Mouse (Mus musculus) embryo, embryonic 11.5 days (tissue): ENCODE results near the gene Fbxl15.

ENCODE experiments used
- DNase-seq: peaks from one replicate; pipeline ENCODE4 v3.0.0-alpha.2; 2012; ENCODE audit warnings: low read depth, low spot score

The Fbxl15 gene

DNA sequence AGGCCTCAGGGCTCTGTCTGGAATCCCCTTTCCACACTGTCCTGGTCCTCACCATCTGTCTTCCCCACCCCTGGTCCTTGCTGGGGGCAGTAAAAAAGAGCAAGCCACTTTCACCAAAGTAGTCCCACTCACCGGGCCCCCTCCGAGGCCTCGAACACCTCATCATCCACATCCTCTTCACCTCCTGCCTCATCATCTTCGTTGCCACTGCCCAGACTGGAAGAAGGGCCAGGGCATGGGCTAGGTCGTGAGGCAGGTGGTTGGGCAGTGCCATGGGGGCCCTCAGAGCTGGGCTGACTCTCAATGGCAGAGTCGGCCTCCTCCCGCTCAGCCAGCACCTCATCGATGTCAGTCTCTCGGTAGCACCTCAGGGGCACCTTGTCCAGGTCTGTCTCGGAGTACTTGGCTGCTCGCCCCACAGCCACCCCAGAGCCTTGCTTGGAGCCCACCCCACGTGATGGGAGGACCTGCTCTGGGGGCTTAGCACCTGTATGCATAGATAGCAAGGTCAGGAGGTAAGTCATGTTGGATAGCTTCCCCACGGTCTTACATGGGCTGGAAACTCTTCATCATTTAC lies 4.9 kb upstream of the Fbxl15 start:
- DNase-seq, result no peak

DNA sequence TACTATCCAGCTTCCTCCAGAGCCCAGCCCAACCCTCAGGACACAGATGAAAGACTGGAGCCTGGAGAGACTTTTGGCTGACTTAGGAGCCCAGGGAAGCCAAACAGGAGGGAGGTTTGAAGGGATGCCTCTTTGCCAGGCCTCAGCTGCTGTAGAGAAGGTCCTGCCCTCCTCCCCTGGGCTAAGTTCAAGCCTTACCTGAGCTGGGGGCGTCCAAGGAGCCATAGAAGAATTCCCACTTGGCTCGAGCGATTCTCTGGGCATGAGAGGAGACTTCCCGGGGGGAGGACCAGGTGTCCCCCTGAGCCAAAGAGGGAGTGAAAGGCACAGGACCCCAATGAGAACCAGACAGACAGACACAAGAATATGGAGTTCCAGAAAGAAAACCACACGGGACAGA lies 4.3 kb upstream of the Fbxl15 start:
- no peak for DNase-seq

DNA sequence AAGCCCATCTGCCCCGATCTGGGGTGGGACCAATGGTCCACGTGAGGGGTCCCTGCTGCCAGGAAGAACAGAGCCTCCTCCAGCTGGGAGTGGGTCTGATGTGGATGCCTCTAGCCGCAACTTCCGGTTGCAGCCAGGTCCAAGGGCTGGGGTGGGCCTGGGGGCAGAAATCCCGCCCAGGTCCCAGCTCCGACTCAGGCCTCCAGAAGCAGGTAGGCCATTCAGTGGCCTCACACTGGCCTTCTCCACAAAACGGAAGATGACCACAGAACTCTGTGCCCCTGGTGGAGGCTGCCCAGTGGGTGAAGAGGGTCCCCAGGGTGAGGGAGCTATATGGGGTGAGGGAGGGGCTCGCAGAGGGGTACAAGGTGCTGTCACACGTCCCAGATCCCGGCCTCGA lies 3.6 kb upstream of the Fbxl15 start:
- no peak for DNase-seq

DNA sequence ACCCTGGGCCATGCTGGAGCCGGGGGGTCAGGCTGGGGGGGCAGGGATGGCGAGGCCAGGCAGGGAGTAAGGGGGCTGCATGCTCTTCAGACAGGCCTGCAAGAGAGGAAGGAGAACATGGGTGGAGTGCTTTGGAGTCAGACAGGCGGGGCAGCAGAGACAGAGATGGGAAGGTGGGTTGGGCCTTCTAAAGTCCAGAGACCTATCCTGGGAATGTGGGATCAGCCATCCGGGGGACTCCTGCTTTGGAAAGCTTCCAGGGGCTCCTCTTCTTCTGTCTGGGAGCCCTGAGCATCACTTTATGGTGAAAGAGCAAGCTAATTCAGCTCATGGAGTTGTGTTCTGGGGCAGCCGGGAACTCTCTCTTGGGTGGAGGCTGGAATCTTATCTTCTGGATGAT lies 3.1 kb upstream of the Fbxl15 start:
- DNase-seq, result no peak

DNA sequence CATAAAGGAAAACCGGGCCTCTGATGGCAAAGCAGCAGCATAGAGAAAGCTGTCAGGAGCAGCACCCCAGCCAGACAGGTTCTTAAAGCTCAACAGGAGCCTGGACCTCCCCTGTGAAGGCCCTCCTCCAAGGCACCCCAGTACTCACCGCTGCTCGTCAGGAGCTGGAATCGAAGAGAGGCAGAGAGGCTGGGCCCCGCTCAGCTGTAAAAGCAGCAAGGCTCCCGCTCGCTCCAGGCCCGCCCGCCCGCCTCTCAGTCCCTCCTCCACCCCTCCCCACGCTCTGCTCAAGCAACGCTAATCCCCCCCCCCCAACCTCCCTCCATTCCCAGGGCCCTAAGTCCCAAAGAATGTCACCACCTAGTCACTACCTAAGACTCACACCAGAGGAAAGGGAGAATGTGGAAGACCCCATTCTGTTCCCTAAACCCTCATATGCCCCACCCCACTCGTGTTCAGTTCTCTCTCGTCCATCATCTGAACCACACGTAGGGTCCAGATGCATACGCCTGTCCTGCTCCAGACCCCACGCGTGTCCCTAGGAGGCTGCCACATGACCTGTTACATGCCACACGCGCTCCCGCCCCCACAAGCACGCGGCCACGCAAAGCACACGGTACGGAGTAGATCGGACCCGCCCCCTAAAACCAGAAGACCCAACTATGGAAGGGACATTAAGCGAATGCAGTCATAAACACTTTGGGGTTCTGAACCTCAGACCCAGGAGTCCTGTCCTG lies 1.8 kb upstream of the Fbxl15 start:
- no peak for DNase-seq

DNA sequence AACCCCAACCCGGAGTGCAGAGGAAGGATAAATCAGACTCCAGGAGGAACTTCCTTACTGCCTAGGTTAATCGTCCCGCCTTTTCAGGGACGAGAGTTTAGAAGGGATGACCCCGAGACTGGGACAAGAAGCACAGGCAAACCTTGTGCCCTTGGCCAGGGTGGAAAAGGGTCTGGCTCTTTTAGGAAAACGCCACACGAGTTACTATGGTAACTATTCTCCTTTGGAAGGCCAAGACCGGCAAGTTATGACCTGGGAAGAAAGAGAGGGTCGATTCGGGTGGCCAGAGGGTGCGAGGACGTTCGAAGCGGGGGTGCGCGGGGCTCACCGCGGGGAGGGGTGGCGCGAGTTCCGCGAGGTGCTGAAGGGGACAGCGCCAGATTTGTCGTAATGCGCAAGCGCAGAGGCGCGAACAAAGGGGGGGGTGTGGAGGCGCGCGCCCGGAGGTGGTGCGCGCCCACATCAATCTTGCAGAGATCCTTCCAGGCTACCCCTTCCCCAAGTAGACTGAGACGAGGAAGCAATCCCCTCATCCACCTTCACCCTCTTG lies 1.2 kb upstream of the Fbxl15 start, which contains the start of gene Psd:
Psd (minus strand) TSS at position 401 of the 550 bp plus-strand sequence.
- DNase-seq, result no peak

DNA sequence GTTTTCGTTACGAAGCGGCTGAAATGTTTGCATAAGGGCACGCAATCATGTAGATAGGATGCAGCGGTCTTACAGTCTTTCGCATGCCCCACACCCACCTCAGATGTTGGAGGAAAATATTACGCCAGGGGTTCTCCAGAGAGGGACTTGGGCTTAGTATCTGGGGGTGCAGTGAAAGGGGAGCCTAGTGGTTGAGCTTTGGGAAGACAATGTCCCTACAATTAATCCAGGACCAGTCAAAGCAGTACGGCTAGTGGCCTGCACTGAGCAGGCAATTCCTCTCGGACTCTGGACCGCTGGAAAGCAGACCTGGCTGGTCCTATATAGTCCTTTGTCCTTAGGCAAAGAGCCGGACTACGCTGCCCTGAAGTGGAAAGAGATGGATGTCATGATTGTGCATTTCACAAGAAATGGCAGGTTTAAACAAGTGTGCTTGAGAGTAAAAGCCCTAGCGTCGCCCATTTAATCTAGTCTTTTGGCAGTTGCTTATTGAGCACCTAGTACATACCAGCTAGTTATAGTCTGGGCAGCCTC lies 386 bp upstream of the Fbxl15 start:
- DNase-seq, result no peak

DNA sequence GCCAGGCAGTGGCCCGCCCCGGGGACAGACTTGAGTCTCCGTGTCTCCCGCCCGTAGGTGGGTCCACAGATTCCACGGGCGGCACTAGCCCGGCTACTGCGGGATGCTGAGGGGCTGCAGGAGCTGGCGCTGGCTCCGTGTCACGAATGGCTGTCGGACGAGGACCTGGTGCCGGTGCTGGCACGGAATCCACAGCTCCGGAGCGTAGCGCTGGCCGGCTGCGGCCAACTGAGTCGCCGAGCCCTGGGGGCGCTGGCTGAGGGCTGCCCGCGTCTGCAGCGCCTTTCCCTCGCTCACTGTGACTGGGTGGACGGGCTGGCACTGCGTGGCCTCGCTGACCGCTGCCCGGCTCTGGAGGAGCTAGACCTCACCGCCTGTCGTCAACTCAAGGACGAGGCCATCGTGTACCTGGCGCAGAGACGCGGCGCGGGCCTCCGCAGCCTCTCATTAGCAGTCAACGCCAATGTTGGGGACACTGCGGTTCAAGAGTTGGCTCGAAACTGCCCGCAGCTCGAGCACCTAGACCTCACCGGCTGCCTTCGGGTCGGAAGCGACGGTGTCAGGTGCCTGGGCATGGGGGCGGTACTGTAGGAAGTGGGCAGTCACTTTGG lies 1.2 kb downstream of the Fbxl15 start:
- no peak for DNase-seq

DNA sequence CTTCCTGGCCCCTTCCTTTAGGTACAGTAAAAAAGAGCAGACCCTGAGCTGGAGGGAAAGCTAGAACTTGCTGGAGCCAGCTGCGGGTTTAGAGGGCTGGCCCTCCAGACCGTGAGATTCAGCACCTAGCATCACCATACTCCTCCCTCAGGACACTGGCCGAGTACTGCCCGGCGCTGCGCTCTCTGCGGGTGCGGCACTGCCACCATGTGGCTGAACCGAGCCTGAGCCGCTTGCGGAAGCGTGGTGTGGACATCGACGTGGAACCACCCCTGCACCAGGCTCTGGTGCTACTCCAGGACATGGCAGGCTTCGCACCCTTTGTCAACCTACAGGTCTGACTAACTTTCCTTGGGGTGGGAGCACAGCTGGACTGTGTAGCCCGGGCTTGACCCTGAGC lies 2.0 kb downstream of the Fbxl15 start:
- DNase-seq, result no peak

DNA sequence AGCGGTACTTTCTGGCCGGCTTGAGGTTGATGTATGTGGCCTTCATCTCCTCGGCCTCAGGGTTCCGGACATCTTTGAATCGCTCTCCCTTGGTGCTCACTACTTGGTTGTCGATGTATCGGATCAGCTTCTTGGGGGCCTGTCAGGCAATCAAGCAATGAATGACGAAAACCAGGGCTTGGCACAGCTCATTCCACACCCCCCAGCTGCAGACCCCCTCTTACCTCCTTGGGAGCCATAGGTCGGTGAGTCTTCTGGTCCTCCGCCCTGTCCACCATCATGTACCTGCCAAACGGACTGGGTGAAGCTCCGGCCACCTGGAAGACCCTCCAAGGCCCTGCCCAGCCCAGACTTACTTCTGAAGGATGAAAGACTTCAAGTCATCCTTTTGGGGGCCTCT lies 2.7 kb downstream of the Fbxl15 start:
- DNase-seq, result no peak

DNA sequence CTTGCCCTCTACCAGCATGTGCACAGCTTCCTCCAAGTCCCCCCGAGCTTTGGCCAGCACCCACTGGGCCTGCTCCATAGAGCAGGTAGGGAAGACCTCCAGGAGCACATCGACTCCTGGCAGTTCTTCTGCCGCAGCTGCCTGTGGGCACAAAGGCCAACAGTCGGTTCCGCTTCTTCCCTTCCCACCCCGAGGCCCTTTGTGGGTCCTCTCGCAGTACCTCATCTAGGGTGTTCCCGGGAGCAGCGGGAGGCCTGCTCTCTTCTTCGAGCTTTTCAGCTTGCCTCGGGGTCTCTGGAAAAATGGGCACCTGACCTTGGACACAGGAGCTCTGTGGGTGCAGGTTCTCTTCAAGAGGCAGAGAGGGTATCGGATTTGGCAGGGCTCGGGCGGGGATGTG lies 3.3 kb downstream of the Fbxl15 start:
- DNase-seq, result no peak

DNA sequence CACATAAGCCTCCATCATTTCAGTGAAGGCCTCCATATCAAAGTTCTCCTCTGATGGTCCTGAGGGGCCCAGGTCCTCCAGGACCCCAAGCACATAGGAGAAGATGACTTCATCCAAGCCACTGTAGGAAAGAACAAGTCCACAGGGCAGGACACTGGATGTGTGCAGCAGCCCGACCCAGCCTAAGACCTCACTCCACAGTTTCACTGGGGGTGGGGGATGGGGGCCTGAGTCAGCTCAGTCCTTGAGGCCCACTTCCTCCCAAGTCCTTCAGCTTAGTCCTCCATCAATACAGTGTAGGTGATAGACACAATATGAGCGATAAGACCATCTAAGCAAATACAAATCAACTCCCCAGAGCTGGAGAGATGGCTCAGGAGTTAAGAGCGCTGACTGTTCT lies 4.0 kb downstream of the Fbxl15 start:
- no peak for DNase-seq

DNA sequence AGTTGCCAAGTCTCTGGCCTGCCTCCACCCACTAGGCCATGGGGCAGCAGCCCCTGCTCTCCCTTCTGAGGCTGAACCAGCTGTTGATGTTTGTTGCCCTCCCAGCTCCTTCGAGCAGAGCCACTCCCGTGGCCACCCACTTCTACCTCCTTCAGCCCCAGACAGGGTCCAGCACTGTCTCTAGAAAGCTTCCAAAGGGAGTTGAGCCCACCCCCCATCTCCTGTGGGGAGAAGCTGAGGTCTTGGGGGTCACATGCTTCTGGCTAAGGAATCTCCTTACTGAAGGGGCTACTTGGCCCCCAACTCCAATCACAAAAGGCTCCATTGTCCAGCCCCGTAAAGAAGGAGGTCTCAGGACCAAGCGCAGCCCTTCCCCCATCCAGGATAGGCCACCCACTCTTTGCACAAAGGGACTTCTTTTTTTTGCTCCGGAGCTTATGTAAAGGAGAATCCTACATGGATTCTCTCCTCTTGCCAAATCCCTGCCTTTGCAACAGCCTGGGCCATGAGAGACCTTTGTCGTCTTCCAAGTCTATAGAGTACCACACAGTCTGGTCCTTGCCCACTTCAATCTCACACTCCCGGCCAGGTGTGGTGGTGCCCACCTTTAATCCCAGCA lies 4.8 kb downstream of the Fbxl15 start:
- DNase-seq, result no peak

DNA sequence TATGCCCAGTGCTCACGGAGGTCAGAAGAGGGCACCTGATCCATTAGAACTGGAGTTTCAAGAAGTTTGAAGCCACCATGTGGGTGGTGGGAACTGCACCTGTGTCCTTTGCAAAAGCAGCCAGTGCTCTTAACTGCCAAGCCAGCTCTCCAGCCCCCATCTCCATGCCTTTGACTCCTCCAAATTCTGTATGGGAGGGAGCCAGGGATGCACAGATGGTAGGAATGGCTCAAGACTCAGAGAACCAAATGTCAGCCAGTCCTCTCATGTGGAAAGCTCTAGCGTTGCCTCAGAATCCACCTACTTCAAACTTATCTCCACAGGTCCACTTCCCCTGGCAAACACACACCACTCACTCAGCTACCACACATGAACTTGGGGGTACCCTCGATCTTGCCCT lies 5.9 kb downstream of the Fbxl15 start:
- DNase-seq, result no peak

DNA sequence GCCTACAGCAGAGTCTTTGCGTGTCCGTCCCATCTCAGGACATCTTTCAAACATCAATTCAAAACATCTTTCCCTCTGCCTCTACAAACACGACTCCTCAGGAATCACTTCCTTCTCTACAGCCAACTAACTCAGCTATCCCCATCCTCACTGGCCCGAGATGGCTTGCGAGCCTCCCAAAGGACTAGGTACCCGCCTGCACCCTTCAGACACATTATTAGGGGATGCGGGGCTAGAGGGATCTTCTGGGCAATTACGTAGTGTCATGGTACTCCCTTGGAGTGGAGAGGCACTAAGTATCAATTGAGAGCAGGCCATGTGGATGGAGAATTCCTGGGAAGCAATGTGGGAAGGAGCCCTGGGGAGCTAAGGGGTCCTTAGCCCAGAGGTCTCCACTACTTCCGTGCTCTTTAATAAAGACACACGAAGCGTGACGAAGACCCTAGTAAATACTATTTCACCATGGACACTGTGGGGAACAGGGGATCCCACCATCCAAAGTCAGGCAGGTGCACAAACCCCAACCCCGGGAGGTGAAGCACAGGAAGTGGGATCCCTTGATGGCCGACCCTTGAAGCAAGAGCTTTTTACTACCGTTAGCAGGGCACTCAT lies 9.8 kb downstream of the Fbxl15 start:
- no peak for DNase-seq

DNA sequence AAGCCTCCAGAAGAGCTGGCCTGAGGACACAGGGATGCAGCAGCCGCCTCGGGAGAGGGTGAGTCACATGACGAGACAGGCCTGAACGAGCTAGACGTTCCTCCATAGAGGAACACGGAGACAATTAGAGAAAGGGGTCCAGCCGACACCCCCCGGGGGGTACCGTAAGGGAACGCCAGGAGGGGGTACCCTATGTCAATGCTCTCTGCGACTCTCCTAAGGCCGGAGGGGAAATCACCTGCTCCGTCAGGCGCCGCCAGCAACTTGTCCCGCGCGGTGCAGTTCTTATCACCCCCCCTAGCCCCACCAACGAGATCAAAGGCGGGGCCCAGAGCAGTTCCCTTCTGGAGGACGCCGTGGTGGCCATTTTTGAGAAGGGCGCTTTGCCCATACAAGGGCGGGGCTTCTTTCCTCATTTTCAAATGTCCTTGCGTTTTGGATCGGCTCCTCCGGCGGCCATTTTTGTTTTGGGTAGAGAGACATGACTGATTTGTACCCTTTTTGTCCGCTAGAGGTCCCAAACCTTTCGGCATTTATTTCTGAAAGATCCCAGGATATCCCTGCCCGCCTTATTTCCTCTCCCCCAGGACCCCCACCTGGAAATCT lies 10.4 kb downstream of the Fbxl15 start, which contains the start of gene Cuedc2:
Cuedc2 (minus strand) TSS at position 372 of the 606 bp plus-strand sequence.
- DNase-seq, result peak; percentile 93

DNA sequence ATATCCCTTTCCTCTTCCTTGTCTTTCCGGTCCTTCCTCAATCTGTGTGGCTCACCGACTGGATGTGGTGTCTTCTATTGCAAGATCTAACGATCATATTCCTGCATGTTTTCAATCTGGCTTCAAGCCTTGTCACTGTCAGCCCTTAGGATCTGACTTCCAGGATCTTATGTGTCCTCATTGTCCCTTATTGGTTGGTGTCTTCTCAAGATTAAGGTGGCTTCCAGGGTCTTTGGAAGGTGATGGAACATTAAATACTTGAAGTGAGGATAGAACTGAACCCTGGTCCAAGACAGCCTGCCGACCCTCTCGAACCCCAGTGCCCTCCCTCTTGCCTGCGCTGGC lies 10.9 kb downstream of the Fbxl15 start:
- DNase-seq, result no peak

DNA sequence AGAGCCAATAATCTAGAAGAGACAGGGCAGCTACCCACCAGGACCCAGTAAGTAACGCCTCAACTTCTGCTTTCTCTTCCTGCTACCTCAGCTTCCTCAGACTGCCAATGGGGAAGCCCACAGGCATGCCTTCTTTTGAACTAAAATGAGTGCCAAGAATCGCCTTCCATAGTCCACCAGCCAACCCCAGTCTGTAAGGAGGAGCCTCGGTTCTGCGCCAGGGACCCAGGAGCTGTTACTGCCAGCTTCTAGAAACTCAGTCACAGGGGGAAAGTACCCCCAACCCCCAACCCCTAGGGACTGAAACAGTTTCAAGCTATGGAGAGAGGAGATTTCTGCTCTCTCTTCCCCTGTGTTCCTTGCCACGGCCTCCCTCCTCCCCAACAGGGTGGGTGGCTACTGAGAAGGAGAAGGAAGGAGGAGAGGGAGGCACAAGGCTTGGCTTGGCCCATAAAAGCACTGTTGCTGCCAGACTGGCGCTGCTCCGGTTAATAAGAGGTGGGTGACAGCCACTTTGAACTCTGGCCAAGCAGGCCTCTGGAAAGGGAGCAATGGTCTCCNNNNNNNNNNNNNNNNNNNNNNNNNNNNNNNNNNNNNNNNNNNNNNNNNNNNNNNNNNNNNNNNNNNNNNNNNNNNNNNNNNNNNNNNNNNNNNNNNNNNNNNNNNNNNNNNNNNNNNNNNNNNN lies 11.4 kb downstream of the Fbxl15 start:
- no peak for DNase-seq

DNA sequence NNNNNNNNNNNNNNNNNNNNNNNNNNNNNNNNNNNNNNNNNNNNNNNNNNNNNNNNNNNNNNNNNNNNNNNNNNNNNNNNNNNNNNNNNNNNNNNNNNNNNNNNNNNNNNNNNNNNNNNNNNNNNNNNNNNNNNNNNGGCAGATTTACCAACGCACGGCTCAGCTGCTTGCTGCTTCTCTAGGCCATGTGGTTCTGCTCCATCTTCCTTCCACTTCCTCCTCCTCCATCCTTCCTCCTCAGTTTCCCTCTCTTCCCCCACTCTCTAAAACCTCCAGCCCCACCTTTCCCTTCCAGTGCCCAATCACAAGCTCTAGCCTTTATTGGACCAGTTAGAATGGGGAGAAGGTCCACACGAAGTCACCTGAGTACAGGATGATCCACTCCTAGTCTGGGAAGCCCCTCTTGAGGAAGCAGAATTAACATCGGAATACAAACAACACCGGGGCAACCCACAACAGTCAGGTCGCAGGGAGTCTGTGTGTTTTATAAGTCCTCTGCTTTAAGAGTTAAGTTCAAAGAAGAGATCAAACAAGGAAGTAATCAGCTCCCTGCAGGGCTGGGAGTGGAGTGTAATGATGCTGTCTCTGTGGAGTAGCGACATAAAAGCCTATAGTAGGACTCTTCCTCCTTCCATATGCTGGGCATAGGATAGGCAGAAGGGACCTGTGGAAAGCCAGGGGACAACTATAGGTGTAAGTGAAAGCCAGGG lies 16.9 kb downstream of the Fbxl15 start:
- no peak for DNase-seq

DNA sequence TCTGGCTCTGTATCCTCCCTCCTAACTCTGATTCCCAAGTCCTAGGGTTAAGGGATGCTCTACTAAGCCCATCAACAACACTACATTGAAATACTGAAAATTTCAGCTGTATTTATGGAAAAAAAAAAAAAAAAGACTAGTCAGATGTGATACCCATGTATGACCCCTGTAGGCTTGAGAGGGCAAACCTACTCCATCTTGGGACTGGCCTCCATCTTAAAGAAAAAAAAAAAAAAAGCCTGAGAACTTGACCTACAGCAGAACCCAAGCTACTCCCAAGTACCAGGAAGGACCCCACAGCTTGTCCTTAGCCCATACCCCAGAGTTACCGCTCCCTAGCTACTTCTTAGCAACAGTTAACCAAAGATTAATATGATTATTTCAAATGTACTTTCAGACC lies 19.2 kb downstream of the Fbxl15 start:
- DNase-seq, result no peak
